Mouse (Mus musculus) olfactory bulb, adult 2 months (tissue): ENCODE measurements around the gene Thsd7a.

Experiments
- CTCF ChIP-seq: fragments of 200-500 bp; IDR thresholded peaks from 2 replicates; pipeline ENCODE4 v1.5.1; 2012; ENCODE audit warnings: low read depth, mild to moderate bottlenecking, low read length, moderate library complexity; ENCODE audit not compliant: insufficient read depth
- POLR2A ChIP-seq: fragments of 200-500 bp; IDR thresholded peaks from 2 replicates; pipeline ENCODE4 v1.6.1; 2012; ENCODE audit warnings: mild to moderate bottlenecking, low read depth, low read length, moderate library complexity; ENCODE audit not compliant: insufficient read depth

DNA sequence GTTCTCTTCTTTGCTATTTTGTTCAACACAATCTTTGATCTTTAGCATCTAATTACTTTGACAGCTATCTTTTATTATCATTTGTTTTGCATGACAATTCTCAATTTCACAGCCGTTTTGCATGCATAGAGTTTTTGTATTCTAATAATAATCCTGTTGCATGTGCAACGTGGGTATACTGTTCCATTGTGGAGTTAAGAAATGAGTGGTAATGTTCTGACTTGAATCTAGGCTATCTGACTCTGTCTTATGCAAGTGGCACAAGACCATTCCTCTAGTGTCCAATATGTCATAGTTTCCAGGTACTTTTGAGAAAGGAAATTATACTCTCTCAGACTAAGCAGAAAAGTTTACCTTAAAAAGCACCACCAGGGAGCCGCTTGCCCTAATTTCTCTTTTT is 206.7 kb downstream of the Thsd7a start:
- TF ChIP-seq CTCF (no peak), POLR2A (no peak)
